Mouse (Mus musculus) CH12.LX (cell line): ENCODE measurements at regions not wholly inside any gene's neighbourhood (a gene's known extent, or its start where the extent isn't known, plus 50 kb on each side); places are given as distances from the start of the nearest gene placed in this dataset.

Experiments used
- BHLHE40 ChIP-seq: IDR thresholded peaks from 2 replicates; pipeline ENCODE4 v1.6.1; 2011; ENCODE audit warnings: mild to moderate bottlenecking, low read depth, low read length, improper control_type of control experiment
- CHD2 ChIP-seq: IDR thresholded peaks from 2 replicates; pipeline ENCODE4 v1.6.1; 2011; ENCODE audit warnings: low read length, improper control_type of control experiment
- CTCF ChIP-seq, 2 experiments: IDR thresholded peaks in 1 of 2; conservative IDR thresholded peaks in 1 of 2; 2 replicates each; pipeline ENCODE4 v1.5.1; 2011 to 2012; ENCODE audit warnings: low read depth in 2 of 2, low read length in 2 of 2, improper control_type of control experiment in 1 of 2, inconsistent platforms in 1 of 2, mild to moderate bottlenecking in 1 of 2, moderate library complexity in 1 of 2
- E2F4 ChIP-seq: IDR thresholded peaks from 2 replicates; pipeline ENCODE4 v1.6.1; 2011; ENCODE audit warnings: low read depth, low read length, improper control_type of control experiment; ENCODE audit not compliant: insufficient replicate concordance
- ETS1 ChIP-seq: conservative IDR thresholded peaks from 2 replicates; pipeline ENCODE4 v1.6.1; 2012; ENCODE audit warnings: low read depth, mild to moderate bottlenecking, inconsistent platforms, low read length, improper control_type of control experiment, moderate library complexity
- GABPA ChIP-seq: IDR thresholded peaks from 2 replicates; pipeline ENCODE4 v1.6.1; 2012; ENCODE audit warnings: low read depth, low read length, improper control_type of control experiment, inconsistent platforms; ENCODE audit not compliant: insufficient replicate concordance
- HCFC1 ChIP-seq: IDR thresholded peaks from 2 replicates; pipeline ENCODE4 v1.6.1; 2012; ENCODE audit warnings: low read depth, mild to moderate bottlenecking, inconsistent platforms, low read length, improper control_type of control experiment
- JUND ChIP-seq: conservative IDR thresholded peaks from 2 replicates; pipeline ENCODE4 v1.6.1; 2011; ENCODE audit warnings: low read depth, low read length, improper control_type of control experiment
- MAZ ChIP-seq: IDR thresholded peaks from 2 replicates; pipeline ENCODE4 v1.6.1; 2012; ENCODE audit warnings: low read depth, mild to moderate bottlenecking, inconsistent platforms, low read length, improper control_type of control experiment, moderate library complexity
- MXI1 ChIP-seq: IDR thresholded peaks from 2 replicates; pipeline ENCODE4 v1.6.1; 2011; ENCODE audit warnings: mild to moderate bottlenecking, low read depth, low read length, improper control_type of control experiment
- POLR2A ChIP-seq: IDR thresholded peaks from 2 replicates; pipeline ENCODE4 v1.6.1; 2011; ENCODE audit warnings: low read depth, mild to moderate bottlenecking, improper control_type of control experiment, low read length
- POLR2AphosphoS2 ChIP-seq: IDR thresholded peaks from 2 replicates; pipeline ENCODE4 v1.6.1; 2011; ENCODE audit warnings: low read depth, low read length, improper control_type of control experiment
- RAD21 ChIP-seq: IDR thresholded peaks from 2 replicates; pipeline ENCODE4 v1.6.1; 2011; ENCODE audit warnings: low read depth, mild to moderate bottlenecking, low read length, improper control_type of control experiment, moderate library complexity
- TCF12 ChIP-seq: IDR thresholded peaks from 2 replicates; pipeline ENCODE4 v1.6.1; 2014; ENCODE audit warnings: low read depth, mild to moderate bottlenecking, inconsistent platforms, low read length, improper control_type of control experiment

- TF ChIP-seq E2F4 (no peak), MXI1 (no peak), POLR2A (no peak), CHD2 (no peak), BHLHE40 (no peak), CTCF (conservative IDR thresholded peaks at IDR 0.05 in 1 of 2, IDR thresholded peaks at IDR 0.05 in 1 of 2; ENCODE audit: low read depth in 2 of 2, low read length in 2 of 2) (no peak), GABPA (no peak), ETS1 (no peak), RAD21 (no peak), TCF12 (no peak), MAZ (no peak), JUND (no peak), HCFC1 (no peak), POLR2AphosphoS2 (no peak)
Measured at GRCm38 (mm10) chr7:137696831-137697230, 259.4 kb downstream of the Glrx3 start.
